Mouse (Mus musculus) bone marrow macrophage, adult 2 months (primary cell): ENCODE results near the gene Mtor.

Experiments
- CTCF ChIP-seq: IDR thresholded peaks from 2 replicates; pipeline ENCODE4 v1.5.1; 2012; ENCODE audit warnings: low read depth, mild to moderate bottlenecking, low read length, moderate library complexity
- POLR2A ChIP-seq: IDR thresholded peaks from 2 replicates; pipeline ENCODE4 v1.6.1; 2012; ENCODE audit warnings: mild to moderate bottlenecking, low read depth, low read length, borderline replicate concordance

- TF ChIP-seq POLR2A, result no peak
- TF ChIP-seq CTCF, result no peak
Observed at GRCm38 (mm10) chr4:148562676-148563075, 114.3 kb downstream of the Mtor start.
